Mouse (Mus musculus) myocyte (in vitro differentiated cells): ENCODE results near the gene Espn.

ENCODE experiments used
- E2F4 ChIP-seq: IDR thresholded peaks from one replicate; pipeline ENCODE4 v1.6.1; 2011; ENCODE audit warnings: mild to moderate bottlenecking, control low read depth, moderate library complexity; ENCODE audit not compliant: insufficient read depth
- MAX ChIP-seq: IDR thresholded peaks from one replicate; pipeline ENCODE4 v1.6.1; 2011; ENCODE audit warnings: low read depth, mild to moderate bottlenecking, control low read depth
- POLR2A ChIP-seq: IDR thresholded peaks from one replicate; pipeline ENCODE4 v1.6.1; 2011; ENCODE audit warnings: low read depth, mild to moderate bottlenecking, control low read depth, moderate library complexity; ENCODE audit not compliant: insufficient read length
- POLR2AphosphoS2 ChIP-seq: IDR thresholded peaks from one replicate; pipeline ENCODE4 v1.6.1; 2011; ENCODE audit warnings: low read depth, control low read depth; ENCODE audit not compliant: insufficient read length
- TCF3 ChIP-seq: IDR thresholded peaks from one replicate; pipeline ENCODE4 v1.6.1; 2011; ENCODE audit warnings: low read depth, control low read depth; ENCODE audit not compliant: insufficient read length

DNA sequence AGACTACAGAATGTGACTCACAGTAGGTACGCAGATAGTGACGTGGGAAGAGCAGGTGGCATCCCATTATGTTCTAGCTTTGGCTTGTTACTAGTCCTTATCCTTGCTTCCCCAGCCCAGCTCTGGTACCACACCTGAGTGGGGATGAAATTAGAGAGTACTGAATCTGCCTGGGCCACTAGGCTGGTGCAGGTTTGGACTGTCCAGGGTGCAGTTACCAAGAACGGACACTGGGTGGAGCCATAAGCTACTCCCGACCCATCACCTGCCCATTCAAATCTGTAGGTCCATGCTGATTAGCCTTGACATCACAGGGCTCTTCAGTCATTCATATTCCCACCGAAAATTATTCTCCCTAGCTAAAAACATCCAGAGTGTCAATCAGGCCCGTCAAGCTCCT, 11.7 kb downstream of the Espn start:
- TF ChIP-seq POLR2AphosphoS2 (no peak), E2F4 (no peak), MAX (no peak), POLR2A (no peak), TCF3 (no peak)
